Mouse (Mus musculus): ENCODE data around the gene Jazf1.

GRCm38 (mm10) chr6:53117855-53118254, 49.4 kb upstream of the Jazf1 start:
- TF ChIP-seq CTCF (IDR thresholded peaks at IDR 0.05; ENCODE audit: borderline replicate concordance, control insufficient read depth, extremely low read depth, insufficient read depth, low read length, poor library complexity) (no peak), POLR2A (IDR thresholded peaks at IDR 0.05; ENCODE audit: control insufficient read depth, extremely low read depth, insufficient read depth, low read length, poor library complexity) (no peak)
